Mouse (Mus musculus): ENCODE measurements around the gene Tmem229b.

GRCm38 (mm10) chr12:79040201-79040827 is 32.9 kb upstream of the Tmem229b start:
- TF ChIP-seq CTCF (IDR thresholded peaks at IDR 0.05; ENCODE audit: control insufficient read depth, insufficient read depth, insufficient read length) (no peak), USF1 (IDR thresholded peaks at IDR 0.05; ENCODE audit: low read depth) (no peak), MYOD1 (IDR thresholded peaks at IDR 0.05; ENCODE audit: control insufficient read depth, insufficient read length, low read depth) (no peak), MAX (IDR thresholded peaks at IDR 0.05) (no peak)
